Mouse (Mus musculus): ENCODE results near the gene Fam78a. TPM values are rescaled to one million over a fixed set of nuclear protein-coding genes. Genes with fewer than 3 reads are reported as not detected.

Gene Fam78a
- total RNA-seq, 2 experiments from 2014 or later = 3.6 to 6.0 TPM

DNA sequence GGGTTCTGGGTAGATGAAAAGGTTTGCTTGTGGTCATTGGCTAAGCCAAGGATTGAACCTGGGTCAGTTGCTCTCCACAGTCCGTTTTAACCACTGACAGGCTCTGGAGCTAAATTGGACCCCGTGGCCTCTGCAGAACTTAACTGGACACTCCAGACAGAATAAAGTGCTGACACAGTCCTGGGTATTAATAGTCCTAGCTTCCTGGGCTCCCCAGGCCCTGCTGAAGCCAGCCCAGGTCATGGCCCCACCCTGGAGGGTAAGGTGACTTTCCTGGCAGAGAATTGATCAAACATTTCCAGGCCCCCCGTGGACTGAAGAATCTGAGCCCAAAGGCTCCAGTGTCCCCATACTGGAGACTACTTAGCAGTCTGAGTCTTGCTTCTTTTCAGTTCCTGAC is 7.3 kb upstream of the Fam78a start:
- no peak for TF ChIP-seq CTCF (conservative IDR thresholded peaks at IDR 0.05)
- no peak for DNase-seq (ENCODE audit: low spot score in 2 of 2)
- no peak overlapping the region for H3K4me3 ChIP-seq
- H3K27ac ChIP-seq = no peak overlapping the region

DNA sequence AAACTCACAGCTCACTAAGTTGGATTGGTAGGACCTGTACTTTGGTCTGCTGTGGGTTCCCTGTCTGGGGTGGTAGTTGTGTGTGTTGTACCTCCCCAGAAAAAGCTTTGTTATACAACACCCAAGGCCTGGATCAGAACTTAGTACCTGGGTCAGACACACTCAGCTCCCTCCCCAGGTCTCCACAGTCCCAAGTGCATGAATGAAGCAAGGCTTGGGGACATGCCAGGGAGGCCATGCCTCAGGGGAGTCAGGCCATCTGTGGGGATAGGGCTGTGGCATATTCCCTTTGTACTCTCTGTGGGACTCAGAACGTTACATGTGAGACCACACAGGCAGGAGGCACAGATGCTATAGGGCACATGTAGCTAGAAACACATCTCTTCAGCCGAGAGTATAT is 5.5 kb upstream of the Fam78a start:
- Histone ChIP-seq H3K4me3 (no peak overlapping the region), H3K27ac (no peak overlapping the region)
- no peak for TF ChIP-seq CTCF (conservative IDR thresholded peaks at IDR 0.05)
- no peak for DNase-seq (ENCODE audit: low spot score in 2 of 2)

DNA sequence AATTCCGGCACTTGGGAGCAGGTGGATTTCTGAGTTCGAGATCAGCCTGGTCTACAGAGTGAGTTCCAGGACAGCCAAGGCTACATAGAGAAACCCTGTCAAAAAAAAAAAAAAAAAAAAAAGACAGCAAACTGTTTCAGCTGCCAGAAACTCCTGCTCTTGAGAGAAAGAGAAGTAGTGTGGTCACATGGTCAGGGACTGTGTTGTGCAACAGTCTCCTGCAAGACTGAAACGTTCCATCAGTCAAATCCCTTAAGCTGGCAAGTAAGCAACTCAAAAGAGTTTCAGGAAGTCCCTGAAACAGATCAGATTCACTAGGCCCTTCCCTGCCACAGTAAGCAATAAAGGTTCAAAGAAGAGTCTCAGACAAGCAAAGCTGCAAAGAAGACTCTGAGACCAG is 4.9 kb upstream of the Fam78a start:
- DNase-seq (ENCODE audit: low spot score in 2 of 2) = no peak
- no peak overlapping the region for H3K27ac ChIP-seq
- H3K4me3 ChIP-seq = no peak overlapping the region
- TF ChIP-seq CTCF (conservative IDR thresholded peaks at IDR 0.05) = no peak

DNA sequence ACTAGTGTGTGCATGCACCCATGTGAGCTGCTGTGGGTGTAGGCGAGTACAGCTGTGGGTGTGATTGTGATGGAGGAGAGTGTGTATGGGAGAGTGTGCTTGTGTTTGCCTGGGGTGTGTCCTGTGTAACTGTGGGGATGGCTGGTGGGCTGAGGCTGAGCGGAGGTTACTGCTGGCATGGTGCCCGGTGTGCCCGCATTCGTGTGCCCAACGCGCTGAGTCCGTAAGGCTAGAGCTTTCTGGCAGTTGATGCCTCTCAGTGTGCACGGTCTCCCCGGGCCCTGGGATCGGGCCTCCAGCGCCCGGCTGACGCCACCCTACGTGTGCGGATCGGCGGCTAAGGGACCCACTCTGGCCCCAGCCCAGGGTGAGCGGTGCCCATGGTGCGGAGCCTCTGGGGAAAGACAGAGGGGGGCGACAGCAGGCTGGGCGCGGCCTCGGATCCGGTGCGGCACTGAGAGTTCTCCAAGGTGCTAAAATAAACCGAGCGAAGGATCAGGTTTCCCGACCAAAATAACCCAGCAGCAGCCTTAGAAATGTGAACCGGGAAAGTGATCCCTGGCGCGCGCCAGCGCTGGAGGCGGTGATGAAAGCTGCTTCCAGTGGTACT is 3.8 kb upstream of the Fam78a start:
- no peak for DNase-seq (ENCODE audit: low spot score in 2 of 2)
- Histone ChIP-seq H3K27ac (peak overlapping the region; percentile 74; the same call in 1 of the 2 replicates), H3K4me3 (peak overlapping the region; percentile 31; the same call in 1 of the 2 replicates)
- TF ChIP-seq CTCF (conservative IDR thresholded peaks at IDR 0.05) = no peak

DNA sequence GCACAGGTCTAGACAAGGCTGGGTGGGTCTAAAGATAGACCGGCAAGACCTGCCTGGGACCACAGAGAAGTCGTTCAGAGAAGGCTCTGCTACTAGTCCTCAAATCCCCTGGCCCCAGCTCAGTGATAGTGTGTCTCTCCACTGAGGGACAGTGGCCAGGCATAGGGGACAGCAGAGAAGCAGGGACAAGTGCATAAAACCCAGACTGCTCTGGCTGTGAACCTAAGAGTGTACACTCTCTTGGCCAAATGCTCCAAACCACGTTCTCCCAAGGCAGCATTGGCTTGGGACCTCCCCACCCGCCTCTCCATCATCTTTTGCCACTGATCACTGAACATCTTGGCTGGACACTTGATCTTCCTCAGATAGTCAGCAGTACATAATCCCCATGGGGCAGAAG is 2.9 kb upstream of the Fam78a start:
- no peak for DNase-seq (ENCODE audit: low spot score in 2 of 2)
- Histone ChIP-seq H3K27ac (no peak overlapping the region), H3K4me3 (no peak overlapping the region)
- TF ChIP-seq CTCF (conservative IDR thresholded peaks at IDR 0.05) = no peak

DNA sequence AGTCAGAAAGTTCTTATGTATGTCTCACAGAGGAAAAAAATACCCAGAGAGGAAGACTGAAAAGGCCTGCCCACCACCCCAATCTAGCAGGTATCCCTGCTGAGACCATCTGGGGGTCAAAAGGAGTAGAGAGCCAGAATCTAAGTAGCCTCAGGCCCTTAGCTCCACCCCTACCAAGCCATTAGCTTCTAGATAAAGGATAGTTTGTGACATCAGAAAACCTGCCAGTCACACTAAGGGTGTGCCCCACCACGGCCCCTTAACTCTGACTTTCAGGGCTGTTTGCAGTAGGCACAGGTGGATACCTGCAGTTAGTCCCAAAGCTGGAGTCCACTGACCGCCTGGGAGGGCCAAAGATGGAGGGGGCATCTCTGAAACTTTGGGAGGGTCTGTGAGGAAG is 574 bp upstream of the Fam78a start:
- TF ChIP-seq CTCF (conservative IDR thresholded peaks at IDR 0.05) = no peak

GRCm38 (mm10) chr2:32084872-32085199 is 179 bp upstream of the Fam78a start:
- H3K4me3 ChIP-seq = peak overlapping the region; percentile 82
- no peak for TF ChIP-seq CTCF (conservative IDR thresholded peaks at IDR 0.05)
- H3K27ac ChIP-seq = no peak overlapping the region
- no peak for DNase-seq (ENCODE audit: low spot score in 2 of 2)

More for the DNA sequence above, 574 bp upstream of the Fam78a start:
- Histone ChIP-seq H3K27ac (no peak overlapping the region), H3K4me3 (no peak overlapping the region)
- DNase-seq (ENCODE audit: low spot score in 2 of 2) = no peak

DNA sequence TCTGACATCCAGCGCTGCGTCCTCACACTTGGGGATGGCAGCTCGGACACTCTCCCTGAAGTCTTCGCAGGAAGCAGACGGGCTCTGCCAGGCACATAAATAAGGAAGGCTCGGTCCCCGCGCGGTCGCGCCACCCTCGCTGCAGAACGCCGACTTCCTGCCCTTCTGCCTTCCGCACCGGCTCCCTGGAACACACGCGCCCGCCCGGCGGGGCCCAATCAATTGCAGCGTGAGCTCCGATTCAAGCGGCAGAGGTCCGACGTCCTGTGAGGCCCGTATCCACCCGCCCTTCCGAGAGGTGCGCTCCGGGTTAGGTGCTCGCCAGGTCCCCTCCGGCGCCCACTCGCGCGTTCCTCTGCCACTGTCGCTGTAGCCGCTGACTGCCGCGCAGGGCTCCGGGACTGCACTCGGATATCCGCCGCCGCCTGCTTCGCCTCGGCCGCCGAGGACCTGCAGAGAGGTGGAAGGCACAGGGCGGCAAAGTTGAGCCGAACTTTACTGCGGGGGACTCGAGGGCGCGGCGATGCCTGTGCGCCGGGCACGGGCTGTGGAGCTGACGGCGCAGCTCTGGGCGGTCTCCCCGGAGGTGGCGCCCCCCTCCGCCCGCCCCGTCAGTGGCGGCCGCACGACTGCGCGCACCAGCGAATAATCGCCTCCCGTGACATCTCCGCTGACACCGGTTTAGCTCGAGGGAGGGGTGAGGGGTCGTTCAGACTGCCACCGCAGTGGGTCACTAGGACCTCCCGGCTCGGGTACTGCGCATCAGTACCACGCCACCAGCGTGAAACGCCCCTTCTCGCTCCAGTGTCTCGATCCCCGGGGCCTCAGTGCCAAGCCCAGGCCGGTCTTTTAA is 1.3 kb downstream of the Fam78a start:
- H3K4me3 ChIP-seq = peak overlapping the region; percentile 82
- peak; percentile 53 for TF ChIP-seq CTCF (conservative IDR thresholded peaks at IDR 0.05)
- no peak for DNase-seq (ENCODE audit: low spot score in 2 of 2)
- peak overlapping the region; percentile 28; the same call in 1 of the 2 replicates for H3K27ac ChIP-seq

DNA sequence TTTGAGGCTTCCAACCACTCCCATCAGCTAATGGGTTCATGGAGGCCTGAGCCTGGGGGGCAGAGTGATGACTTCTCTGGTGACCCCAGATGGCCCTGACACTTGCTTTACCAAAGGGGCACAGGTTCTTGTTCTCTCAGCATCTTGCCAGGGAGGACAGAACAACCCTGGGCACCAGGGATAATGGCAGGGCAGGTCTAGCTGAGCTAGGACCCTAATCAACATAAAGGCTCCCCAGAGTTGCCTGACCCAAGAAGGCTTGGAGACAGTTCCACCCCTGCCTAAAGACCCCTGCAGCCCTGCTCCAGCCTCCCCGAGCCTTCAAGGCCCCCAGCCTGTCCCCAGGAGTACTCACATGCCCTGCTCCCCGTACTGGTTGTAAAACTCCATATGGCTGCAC is 2.4 kb downstream of the Fam78a start:
- TF ChIP-seq CTCF (conservative IDR thresholded peaks at IDR 0.05) = no peak
- H3K4me3 ChIP-seq = peak overlapping the region; percentile 82
- DNase-seq (ENCODE audit: low spot score in 2 of 2) = no peak
- no peak overlapping the region for H3K27ac ChIP-seq

DNA sequence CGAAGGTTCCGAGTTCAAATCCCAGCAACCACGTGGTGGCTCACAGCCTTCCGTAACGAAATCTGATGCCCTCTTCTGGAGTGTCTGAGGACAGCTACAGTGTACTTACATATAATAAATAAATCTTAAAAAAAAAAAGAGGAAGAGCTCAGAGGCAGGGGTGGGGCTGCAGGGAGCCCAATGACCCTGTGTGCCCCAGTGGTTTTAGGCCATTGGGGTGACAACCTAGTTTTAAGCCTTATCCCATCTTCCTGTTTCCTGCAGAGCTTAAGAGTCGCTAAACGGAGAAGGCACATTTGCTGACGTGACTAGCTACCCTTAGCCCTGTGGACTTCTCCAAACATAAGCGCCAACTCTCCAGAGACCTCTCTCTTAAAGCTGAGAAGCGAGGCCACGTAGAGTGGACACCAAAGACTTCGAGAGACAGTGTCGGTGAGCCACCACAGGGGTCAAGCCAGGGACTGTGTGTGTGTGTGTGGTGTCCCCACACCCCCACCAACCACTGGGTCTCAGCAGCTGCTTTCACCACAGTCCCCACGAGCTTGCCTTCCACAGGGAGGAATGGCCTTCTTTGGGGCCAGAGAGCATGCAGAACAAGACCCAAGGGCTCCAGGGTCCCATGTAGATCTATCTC is 3.2 kb downstream of the Fam78a start:
- DNase-seq (ENCODE audit: low spot score in 2 of 2) = no peak

DNA sequence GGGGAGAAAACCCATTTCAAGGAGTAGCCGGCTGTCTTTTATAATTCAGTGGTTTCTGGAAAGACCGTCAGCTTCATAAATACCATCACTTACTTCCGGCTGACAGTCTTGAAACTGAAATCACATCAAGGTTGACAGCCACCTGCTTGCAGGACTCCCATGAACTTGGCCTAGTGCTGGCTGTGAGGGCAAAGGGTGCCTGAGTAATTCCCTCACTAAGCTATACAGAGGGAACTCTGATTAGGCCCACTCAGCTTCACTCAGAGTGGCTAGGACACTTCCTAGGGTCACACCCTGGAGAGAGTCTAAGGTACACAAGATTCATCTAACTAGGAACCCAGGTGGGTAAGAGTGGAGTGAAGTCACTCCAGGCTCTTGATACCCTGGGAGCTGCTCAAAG is 4.0 kb downstream of the Fam78a start:
- TF ChIP-seq CTCF (conservative IDR thresholded peaks at IDR 0.05) = no peak
- H3K27ac ChIP-seq = no peak overlapping the region
- H3K4me3 ChIP-seq = no peak overlapping the region
- DNase-seq (ENCODE audit: low spot score in 2 of 2) = no peak

More for the DNA sequence above, 3.2 kb downstream of the Fam78a start:
- no peak overlapping the region for H3K4me3 ChIP-seq
- no peak overlapping the region for H3K27ac ChIP-seq
- TF ChIP-seq CTCF (conservative IDR thresholded peaks at IDR 0.05) = peak; percentile 38

DNA sequence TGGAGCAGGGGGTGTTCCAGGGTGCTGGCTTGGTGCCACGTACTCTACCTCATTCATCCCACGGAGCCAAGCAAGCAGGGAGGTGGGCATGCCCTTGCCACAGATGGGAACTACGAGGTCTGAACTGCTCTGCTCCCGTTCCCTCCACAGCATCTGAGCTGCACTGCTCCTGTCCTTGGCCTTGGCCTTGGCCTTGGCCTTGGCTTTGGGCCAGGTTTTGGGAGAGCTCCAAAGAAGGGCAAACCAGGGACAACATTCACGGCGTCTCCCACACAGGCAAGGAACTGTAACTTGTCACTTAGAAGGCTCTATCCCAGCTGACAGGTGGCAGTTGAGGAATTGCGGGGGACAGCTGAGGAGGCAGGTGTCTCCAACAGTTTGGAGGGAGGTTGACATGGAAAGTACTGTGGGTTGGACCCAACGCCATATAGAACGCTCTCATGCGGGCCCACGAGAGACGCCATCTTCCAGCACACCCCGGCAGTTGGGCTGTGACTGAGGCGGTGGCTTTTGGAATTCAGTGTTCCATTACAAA is 5.4 kb downstream of the Fam78a start:
- no peak for TF ChIP-seq CTCF (conservative IDR thresholded peaks at IDR 0.05)
- no peak overlapping the region for H3K4me3 ChIP-seq
- no peak for DNase-seq (ENCODE audit: low spot score in 2 of 2)
- no peak overlapping the region for H3K27ac ChIP-seq

GRCm38 (mm10) chr2:32078522-32078921 is 6.1 kb downstream of the Fam78a start:
- H3K27ac ChIP-seq = no peak overlapping the region
- no peak for TF ChIP-seq CTCF (conservative IDR thresholded peaks at IDR 0.05)
- H3K4me3 ChIP-seq = no peak overlapping the region
- no peak for DNase-seq (ENCODE audit: low spot score in 2 of 2)

Measured in layer of hippocampus, adult 2 months (tissue).